Mouse (Mus musculus) layer of hippocampus, adult 9-10 months (tissue): ENCODE measurements around the gene Il23a.
"Not testable (repeated sequence)": the region's sequence is repeated elsewhere in the genome, so short reads cannot be mapped to it uniquely, and the experiment has no call there.

ENCODE experiments used
- DNase-seq: peaks from one replicate; pipeline ENCODE4 v3.0.0; 2022; ENCODE audit warnings: low spot score

Gene Il23a

DNA sequence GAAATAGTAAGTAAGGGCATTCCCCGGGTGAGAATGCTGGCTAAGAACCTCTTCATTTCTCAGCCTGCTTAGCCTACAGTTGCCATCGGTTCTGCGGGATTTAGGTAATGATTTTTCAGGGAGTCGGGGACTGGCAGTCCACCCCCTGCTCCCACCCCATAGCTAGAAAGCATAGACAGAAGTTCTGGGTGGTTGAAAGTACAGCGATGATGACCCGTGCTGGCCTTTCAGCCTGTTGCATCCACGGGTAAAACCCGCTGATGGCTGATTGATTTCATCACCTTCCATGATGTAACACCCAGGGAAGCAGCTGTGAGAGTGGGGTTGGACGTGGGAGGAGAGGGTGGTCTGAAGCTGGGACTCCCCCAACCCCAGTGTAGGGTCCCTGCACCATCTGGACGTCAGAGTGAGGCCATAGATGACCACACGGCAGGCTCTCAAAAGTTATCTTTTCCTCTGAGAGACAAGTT, at the start of gene Il23a:
TSS of gene Il23a (minus strand) at position 51 of the 470 bp plus-strand sequence.
- no peak for DNase-seq

DNA sequence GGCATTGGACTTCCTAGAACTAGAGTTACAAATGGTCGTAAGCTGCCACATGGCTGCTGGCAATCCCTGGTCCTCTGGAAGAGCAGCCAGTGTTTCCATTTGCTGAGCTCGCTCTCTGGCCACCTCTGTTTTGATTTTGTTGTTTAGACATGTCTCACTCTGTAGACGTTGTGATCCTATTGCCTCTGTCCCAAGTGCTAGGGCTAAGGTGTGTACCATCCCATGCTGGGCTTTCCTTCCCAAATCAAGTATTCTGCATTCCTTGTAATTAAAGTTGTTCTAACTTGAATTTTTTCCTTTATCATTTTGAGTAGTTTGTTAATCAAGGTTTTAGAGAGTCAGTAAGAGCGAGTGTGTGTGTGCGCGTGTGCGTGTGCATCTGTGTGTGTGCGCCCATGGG, 49.0 kb upstream of the Il23a start:
- no peak for DNase-seq

DNA sequence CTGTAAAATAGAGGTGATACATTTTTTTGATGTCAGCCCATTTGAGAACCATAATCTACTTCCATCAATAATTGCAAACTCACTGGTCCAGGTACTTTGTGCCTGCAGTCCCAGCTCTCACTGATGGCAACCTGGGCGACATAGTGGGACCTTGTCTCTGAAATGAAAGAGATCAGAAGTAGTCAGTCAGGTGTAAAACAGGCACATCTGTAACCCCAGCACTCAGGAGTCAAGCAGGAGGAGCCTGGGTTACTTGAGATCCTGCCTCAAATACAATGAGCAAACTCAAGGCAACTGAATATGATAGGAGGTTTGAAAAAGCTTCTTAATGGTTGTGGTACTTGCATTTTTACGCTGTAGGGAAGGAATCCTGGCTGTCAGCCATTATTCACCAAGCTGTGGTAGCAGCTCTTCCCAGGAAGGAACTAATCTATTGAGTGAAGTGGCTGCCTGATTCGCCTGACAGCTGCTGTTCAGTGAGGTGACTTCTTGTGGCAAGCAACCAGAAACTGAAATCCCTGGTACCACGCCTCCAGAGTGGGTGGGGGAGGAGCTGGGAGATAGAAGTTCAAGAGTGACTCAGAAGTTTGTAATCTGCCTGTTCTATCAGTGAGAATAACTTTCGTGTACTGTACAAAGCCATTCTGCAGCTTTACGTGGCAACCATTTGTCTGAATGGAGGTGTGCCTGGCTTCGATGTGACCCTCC, 46.2 kb upstream of the Il23a start:
- DNase-seq, result no peak

DNA sequence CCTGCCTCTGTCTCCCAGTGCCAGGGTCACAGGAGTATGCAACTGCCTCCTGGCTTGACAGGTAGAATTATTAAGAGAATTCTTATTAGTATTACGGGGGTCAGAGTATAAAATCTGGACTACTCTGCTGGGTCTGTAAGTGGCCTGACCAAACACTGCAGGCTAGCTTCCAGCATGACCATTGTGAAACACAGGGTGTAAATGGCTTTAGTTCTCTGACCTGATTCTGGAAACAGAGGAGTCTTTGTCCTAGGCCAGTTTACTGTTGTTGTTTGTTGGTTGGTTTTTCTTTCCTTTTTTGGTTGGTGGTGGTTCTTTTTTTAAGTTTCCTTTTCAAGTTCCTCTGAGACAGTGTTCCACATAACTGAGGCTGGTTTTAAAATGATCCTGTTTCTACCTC, 44.9 kb upstream of the Il23a start:
- DNase-seq, result no peak

DNA sequence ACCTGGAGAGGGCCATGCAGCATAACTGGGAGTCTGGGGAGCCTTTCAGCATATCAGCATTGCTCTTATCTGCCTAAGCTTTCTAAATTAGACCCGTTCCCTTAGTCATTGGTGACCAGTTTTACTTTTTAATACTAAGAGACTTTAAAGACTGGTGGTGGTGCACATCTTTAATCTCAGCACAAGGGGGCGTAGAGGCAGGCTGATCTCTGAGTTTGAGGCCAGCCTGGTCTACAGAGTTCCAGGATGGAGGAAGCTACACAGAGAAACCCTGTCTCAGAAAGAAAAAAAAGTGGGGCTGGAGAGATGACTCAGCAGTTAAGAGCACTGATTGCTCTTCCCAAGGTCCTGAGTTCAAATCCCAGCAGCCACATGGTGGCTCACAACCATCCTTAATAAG, 41.7 kb upstream of the Il23a start:
- no peak for DNase-seq

DNA sequence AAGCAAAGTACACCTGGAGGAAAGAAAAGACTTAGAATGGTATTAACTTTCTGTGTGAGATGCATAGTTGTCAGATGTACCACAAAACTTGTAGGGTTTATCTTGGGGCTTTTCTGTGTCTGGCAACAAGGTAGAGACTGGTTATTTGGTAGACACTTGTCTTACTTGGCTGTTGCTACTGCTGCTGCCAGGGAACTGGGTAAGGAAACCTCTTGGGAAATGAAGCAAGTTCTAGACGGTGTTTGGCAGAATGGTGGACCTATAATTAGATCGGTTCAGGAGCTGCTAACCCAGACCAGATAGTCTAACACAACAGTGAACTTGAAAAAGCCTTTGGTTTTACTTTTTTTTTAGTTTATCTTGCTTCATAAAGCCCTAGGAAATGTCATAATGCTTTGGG, 40.4 kb upstream of the Il23a start:
- no peak for DNase-seq

DNA sequence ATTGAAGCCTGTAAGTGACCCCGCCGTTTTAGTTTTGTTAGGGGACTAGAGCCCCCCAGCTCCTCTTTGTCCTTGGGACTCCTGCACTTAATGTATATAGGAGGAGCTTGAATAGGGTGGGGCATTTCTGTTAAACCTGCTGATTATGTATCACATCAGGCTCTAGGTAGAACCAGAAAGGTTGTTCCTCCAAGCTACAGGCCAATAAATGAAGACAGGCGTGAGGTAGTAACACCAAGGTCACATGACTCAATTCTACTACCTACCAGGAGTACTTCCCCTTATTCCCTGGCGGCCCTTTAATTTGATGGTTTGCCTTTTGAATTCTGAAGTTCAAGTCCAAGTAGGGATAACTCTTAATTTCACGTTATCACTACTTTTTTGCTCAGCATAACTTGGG, 39.9 kb upstream of the Il23a start:
- DNase-seq, result no peak

DNA sequence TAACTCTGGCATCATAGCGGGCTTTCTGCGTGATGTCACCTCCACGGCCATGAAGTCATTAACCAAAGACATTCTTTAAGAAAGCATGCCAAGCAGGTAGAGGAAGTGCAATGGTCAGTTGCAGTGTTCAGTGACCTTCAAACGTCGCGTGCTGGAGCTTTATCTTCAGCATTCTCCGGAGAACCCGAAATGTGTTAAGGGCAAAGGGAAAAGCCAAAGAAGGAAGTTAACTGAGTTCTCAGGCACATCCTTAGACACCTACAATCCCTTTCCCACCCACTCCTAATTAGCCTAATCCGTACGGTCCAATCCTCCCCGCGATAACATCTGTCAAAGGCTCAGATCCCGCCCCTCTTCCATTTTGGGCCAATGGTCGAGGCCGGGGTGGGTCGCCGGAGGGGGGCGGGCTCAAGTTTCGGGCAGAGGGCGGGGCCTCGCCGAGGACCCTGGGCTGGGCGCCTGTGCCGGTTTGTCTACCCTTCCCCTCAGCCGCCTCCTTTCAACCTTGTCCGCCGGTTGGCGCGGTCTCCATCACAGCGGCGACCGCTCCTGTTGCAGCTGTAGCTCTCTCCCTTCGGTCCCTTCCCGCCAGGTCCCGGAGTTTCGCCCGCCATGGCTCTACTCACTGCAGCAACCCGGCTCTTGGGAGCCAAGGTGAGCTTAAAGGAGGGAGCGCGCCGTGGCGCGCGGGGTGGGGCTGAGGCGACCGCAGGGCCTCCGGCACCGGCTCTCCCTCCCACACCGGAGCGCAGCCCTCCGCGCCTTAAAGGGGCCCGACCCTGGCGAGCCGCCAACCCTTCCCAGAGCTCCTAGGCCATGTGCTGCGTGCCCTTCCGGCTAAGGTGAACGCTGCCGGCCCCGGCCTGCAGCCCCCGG, 39.0 kb upstream of the Il23a start, which contains the start of gene Cs:
TSS of gene Cs (plus strand) at position 429 of the 876 bp plus-strand sequence.
- peak; percentile 97 for DNase-seq

DNA sequence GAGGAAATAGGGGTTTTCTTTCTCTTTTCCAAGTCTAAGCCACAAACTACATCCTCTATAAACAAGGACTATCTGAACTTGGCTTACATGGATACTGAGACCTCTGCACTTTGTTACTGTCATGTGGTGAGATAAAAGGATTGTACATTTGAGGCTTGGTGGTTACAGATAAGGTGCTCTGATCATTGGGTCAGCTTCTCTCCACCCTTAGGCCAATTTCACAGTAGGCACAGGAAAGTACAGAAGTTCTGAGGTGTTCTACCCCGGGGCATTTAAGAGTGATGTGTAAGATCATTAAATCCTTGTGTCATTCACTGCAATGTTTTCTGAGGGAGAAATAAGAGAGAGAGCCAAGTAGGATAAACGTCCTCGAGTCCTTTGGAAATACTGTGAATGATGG, 38.0 kb upstream of the Il23a start:
- DNase-seq, result no peak

DNA sequence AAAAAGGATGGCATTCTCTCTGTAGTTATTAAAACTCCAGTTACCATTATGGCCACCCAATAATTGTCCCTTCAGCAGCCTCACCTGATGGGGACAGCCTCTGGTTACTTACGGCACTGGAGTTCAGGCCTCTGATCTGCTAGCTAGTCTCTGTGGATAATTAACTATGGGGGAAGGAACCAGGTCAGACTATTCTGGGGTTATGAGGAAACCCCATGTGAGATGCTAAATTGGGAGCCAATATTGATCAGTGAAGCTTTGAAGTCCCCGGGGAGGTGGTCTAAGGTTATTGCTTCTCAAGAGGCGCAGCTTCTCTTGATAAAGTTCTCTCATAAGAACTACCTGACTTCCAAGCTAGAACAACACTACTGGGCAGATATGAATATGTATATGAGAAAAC, 37.6 kb upstream of the Il23a start:
- DNase-seq, result no peak

DNA sequence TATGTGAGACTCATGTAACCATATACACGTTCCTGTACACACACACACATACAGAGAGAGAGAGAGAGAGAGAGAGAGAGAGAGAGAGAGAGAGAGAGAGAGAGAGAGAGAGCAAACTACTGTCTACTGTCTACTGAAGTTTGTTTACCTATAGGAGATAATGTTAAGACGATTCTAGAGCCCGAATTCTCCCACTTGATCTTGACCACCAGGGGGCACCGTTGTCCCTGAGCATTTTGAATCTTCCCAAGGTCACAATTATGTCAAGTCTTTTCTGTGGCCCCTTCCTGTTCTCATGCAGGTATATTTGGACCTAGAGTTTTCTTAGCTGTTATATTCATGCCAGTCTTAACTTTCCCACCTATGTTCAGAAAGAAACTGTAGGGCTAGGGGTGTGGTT, 37.0 kb upstream of the Il23a start:
- peak; percentile 51 for DNase-seq

DNA sequence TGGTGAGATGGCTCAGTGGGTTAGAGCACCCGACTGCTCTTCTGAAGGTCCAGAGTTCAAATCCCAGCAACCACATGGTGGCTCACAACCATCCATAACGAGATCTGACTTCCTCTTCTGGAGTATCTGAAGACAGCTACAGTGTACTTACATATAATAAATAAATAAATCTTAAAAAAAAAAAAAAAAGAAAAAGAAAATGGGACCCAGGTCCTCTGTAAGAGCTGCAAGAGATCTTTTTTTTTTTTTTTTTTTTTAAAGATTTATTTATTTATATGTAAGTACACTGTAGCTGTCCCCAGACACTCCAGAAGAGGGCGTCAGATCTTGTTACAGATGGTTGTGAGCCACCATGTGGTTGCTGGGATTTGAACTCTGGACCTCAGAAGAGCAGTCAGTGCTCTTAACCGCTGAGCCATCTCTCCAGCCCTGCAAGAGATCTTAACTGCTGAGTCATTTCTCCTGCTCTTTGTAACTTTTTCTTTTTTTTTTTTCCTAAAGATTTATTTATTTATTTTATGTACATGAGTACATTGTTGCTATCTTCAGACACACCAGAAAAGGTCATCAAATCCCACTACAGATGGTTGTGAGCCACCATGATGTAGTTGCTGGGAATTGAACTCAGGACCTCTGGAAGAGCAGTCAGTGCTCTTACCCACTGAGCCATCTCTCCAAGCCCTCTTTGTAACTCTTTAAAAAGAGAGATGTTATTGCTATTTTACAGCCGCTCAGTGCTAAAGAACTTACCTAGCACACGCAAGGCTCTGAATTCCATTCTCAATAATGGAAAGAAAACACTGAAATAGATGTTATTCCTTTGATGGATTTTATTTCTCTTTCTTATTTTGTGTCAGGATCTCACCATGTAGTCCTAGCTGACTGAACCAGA, 34.1 kb upstream of the Il23a start:
- not testable (repeated sequence) for DNase-seq

DNA sequence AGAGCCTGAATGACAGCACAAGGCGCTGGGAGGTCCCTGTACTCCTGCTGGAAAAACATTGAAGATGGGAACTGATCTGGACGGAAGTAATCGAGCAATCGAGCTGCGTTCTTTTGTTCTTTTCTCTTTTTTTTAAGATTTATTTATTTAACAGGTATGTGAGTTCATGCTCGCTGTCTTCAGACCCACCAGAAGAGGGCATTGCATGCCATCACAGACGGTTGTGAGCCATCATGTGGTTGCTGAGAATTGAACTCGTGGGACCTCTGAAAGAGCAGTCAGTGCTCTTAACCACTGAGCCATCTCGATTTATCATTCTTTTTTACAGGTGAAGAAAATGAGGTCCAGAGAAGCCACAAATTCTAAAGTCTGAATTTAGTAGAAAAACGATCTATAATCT, 29.1 kb upstream of the Il23a start:
- no peak for DNase-seq

DNA sequence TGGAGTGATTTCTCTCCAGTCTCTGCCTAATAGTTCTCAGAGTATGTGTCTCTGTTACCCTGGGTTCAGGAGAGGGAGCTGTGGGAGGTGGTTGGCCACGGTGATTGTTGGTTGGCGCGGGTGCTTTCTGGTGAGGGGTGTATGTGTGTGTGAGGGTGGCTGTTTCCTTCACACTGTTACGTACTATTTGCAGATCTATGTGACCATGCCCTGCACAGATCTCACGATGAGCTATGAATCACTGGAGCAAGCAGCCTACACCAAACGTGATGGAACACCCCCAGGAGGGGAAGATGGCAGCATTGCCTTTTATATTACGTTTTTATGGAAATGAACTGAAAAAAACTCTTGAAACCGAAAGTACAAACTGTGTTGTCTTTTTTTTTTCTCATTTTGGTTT, 28.3 kb upstream of the Il23a start:
- DNase-seq, result no peak

DNA sequence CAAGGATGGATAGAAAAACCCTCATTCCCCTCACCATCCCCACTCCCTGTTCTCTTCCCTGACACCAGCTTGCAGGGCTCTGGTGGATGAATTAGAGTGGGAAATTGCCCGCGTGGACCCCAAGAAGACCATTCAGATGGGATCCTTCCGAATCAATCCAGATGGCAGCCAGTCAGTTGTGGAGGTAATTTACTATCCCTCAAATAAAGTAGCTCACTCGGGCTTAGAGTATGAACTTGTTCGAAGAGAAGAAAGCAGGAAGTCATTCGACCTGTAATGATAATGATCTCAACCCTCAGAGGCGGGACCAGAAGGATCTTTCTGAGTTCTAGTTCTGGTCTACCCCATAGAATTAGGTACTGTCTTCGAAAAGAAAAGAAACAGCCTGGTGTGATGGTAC, 25.0 kb upstream of the Il23a start:
- no peak for DNase-seq

DNA sequence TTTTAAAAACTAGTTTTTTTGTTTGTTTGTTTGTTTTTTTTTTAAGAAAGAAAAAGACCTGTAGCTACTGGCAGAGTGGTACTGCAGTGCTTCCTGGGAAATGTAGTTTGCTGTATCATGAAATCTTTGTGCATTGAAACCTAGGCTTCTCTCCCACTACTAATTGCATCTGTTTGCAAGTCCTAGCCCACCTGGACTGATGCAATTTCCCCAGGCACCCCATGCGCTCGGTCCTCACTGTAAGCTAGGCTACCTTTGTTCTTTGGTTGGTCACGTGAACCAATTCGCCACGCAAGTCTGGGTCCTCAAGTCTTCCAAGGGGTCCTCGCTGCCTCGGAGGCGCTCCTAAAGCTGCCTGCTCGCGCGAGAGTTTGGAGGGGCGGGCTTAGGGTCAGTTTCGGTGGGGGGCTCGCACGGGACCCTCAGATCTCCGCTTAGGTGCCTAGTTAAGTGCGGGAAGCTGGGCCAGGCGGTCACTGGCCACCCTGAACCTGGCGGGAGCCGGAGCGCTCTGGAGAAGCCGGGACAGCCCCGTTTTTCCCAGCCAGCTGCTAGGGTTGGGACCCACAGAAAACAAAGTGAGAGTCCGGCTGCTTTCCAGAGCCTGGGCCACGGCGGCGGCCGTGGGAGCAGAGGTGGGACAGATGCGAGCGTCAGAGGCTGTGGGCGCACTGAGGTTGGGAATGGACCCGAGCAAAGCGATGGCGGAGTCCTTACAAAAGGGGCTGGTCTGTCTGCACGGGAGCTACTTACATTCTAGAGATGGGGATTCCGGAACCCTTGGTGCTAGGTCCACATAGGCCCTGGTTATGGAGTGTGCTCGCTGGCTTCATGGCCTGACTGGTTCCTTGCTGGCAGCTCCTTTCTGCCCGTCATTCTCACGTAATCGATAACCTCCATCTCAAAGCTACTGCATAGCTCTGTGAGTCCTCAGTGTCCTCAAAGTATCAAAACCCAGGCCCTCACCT, 23.9 kb upstream of the Il23a start, which contains the start of gene Cnpy2:
TSS of gene Cnpy2 (plus strand) at position 319 of the 968 bp plus-strand sequence.
- DNase-seq, result peak; percentile 77

DNA sequence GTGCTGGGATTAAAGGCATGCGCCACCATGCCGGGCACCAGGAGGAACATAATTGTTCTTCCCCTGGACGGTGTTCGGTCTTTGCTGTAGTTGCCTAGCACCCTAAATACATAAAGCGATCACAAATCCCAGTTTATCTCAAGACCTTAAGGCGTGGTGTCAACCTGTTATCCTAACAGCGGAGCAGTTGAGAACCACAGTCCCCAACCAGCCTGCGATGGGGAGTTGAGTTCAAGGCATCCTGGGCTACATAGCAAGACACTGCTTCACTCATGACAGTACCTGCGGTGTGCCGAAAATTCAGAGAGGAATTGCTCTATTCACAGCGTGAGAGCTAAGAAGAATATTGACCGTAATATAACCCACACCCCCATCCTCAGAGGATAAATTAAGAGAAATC, 23.1 kb upstream of the Il23a start:
- no peak for DNase-seq

DNA sequence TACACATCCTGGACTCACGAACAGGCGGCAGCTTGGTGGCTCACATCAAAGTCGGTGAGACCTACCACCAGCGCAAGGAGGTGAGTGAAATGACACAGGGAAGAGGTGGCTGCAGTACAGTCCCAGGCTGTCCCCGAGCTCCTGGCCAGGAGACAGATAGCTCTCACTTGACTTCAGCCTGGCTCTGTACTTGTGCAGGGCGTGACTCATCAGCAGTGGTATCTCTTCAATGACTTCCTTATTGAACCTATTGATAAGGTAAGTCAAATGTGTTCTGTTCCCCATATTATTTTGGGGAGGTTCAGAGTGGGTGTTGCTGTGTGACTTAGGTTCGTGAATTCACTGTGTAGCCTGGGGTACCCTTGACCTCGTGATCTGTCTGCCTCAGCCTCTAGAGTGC, 17.0 kb upstream of the Il23a start:
- no peak for DNase-seq

DNA sequence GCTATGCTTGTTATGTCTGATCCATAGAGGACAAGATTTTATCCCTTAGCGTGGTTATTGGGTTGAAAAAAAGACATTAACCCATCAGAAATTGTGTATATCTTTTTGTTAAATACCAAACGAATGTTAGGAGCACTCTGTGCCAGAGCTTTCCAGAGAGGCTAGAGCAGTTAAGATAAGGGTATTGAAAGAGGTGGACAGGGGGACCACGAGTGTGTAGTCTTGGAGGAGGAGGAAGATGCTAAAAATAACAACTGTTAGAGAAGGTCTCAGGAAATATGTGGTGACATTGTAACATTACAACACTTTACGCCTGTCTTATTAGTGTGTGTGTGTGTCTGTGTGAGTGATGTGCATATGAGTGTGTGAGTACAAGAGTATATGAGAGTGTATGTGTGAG, 12.3 kb upstream of the Il23a start:
- no peak for DNase-seq

DNA sequence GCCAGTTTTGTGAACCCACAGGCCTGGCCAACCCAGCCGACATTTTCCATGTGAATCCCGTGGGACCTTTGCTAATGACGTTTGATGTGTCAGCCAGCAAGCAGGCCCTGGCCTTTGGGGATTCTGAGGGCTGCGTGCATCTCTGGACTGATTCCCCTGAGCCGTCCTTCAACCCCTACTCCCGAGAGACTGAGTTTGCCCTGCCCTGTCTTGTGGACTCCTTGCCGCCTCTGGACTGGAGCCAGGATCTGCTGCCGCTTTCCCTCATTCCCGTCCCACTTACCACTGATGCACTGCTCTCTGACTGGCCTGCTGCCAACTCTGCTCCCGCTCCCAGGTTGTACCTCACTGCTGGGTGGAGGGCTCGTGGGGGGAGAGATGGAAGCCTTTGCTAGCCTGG, 11.6 kb upstream of the Il23a start:
- no peak for DNase-seq

DNA sequence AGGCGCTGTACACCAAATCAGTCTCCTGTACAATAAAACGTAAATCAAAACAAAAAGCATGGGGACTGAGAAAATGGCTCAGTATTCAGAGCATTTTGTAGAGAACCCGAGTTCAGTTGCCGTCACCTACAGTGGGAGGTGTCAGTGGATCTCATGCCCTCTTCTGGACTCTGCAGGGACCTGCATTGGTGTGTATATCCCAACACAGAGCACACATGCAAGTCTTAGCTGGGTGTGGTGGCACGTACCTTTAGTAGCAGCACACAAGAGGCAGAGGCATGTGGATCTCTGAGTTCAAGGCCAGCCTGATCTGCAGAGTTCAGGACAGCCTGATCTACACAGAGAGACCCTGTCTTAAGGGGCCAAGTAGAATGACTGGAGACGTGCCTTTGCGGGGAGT, 11.1 kb upstream of the Il23a start:
- DNase-seq, result no peak
